ENCODE assay signal across 8 mouse cellular contexts in the genomic region with DNA sequence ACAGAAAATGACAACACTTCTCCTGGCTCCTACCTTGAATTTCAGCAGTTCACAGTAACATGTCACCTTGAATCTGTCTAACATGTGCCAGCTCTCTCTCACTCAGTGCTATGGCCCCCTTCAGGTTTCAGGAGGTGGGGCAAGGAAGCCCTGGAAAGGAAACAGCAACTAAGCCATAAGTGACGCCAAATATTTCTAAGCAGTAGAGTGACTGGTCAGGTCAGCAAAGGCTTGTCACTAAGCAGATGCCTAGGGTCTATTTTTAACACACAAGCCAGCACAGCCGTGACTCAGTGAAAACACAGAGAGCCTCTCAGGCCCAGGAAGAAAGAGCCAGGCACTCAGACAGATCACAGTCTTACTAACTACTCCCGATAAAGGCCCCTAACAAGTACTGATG. TPM values are rescaled to one million over a fixed set of nuclear protein-coding genes. Genes with fewer than 3 reads are reported as not detected.
A peak's percentile ranks its signal among the peaks of the same experiment; 100 is the strongest.
DNase-seq lines count a peak whose midpoint lies in the region; ATAC-seq lines count a peak whose summit lies in the region.

No protein-coding gene starts in this region.

- peak; percentile 86 for ATAC-seq in common myeloid progenitor, adult 5-6 weeks (replicated peaks; ENCODE audit: low read depth, poor library complexity, severe bottlenecking)

- DNase-seq in thymus, postnatal 0 days (ENCODE audit: low spot score): peak; percentile 24
- DNase-seq in thymus, adult 18-20 months: no peak
- DNase-seq in induced T-regulatory cell, adult 2 months (ENCODE audit: low read depth): peak; percentile 55
- peak; percentile 91 for DNase-seq in skeletal muscle tissue, adult 2 months (ENCODE audit: low read depth, low spot score)
- no peak for DNase-seq in urinary bladder, postnatal 4 days (ENCODE audit: low spot score in 2 of 2)
- no peak for DNase-seq in cerebellum, adult 9-10 months
- DNase-seq in layer of hippocampus, adult 18-20 months (ENCODE audit: low spot score in 2 of 2): no peak

RNA-seq across cellular contexts. Expression of gene Fyco1, which starts 6.6 kb away (rescaled TPM):
- polyA plus RNA-seq in thymus, postnatal 0 days (2015; fragmentation: Nextera tagmentation; extraction: Ambion mirVana): 5.6 and 10.3 TPM in 2 replicates
- 13.6 and 17.0 TPM in 2 replicates for total RNA-seq in common myeloid progenitor, adult 5-6 weeks (2017)
- total RNA-seq in layer of hippocampus, adult 18-20 months (2021): 10 to 100 TPM; 39.1 to 40.3 TPM

RNA-seq across cellular contexts. Expression of gene Xcr1, which starts 16.7 kb away (rescaled TPM):
- polyA plus RNA-seq in thymus, postnatal 0 days (2015; fragmentation: Nextera tagmentation; extraction: Ambion mirVana): 0.75 and 1.0 TPM in 2 replicates
- not detected in 2 replicates for total RNA-seq in common myeloid progenitor, adult 5-6 weeks (2017)
- not detected for total RNA-seq in layer of hippocampus, adult 18-20 months (2021)

RNA-seq across cellular contexts. Expression of gene Cxcr6, which starts 38.8 kb away (rescaled TPM):
- 17.4 and 17.8 TPM in 2 replicates for polyA plus RNA-seq in thymus, postnatal 0 days (2015; fragmentation: Nextera tagmentation; extraction: Ambion mirVana)
- 0.32 TPM in 1 of 2 replicates, not detected in the other for total RNA-seq in common myeloid progenitor, adult 5-6 weeks (2017)
- not detected for total RNA-seq in layer of hippocampus, adult 18-20 months (2021)

Comparison
In these comparisons a context has a peak if more than half of its experiments do, and no peak if none do; other contexts are left out.
1. DNase-seq: peak in thymus, postnatal 0 days (single experiment), induced T-regulatory cell, adult 2 months (single experiment) and skeletal muscle tissue, adult 2 months (single experiment); none in thymus, adult 18-20 months (0 of 2), urinary bladder, postnatal 4 days (0 of 2), cerebellum, adult 9-10 months (single experiment) and layer of hippocampus, adult 18-20 months (0 of 2).